Mouse (Mus musculus) heart, postnatal 10 days (tissue): Measurements from ENCODE around the gene Riiad1. TPM values are rescaled to one million over a fixed set of nuclear protein-coding genes. Genes with fewer than 3 reads are reported as not detected.

Experiments
- DNase-seq, 2 experiments: peaks; one replicate each; pipeline ENCODE4 v3.0.0; 2021
- intact Hi-C: fragments of 180-260 bp; cut with DNase I; formaldehyde crosslinking; loops from one replicate; pipeline ENCODE4 v1.15.1; 2025
- total RNA-seq, 2 experiments: library from RNA; stranded (reverse); gene quantifications; 2 replicates each; pipeline ENCODE4 v1.2.3; 2021

Gene Riiad1
- under 1 TPM; 0.89 to 0.99 TPM for total RNA-seq

- no peak for DNase-seq
- intact Hi-C loops: no loop called here
These were observed at the start of gene Riiad1 for GRCm38 (mm10) chr3:94480291-94480884. Gene Riiad1, minus strand, starts transcription at chr3:94480341.

- intact Hi-C loops: no loop called here
These were observed 46.6 kb upstream of the Riiad1 start for GRCm38 (mm10) chr3:94526731-94527130.

GRCm38 (mm10) chr3:94506664-94507063 is 26.5 kb upstream of the Riiad1 start:
- DNase-seq: no peak
- intact Hi-C loops: no loop called here

More at GRCm38 (mm10) chr3:94526731-94527130, 46.6 kb upstream of the Riiad1 start:
- DNase-seq: no peak

GRCm38 (mm10) chr3:94502243-94502642 is 22.1 kb upstream of the Riiad1 start:
- peak; percentile 22 to 44 for DNase-seq
- intact Hi-C loops: loop anchor here (1.0 to 2.0 kb wide), 2 partner anchors 46 to 135 kb away; no protein-coding TSS in a partner anchor

- no peak for DNase-seq
- intact Hi-C loops: no loop called here
These were observed 17.0 kb upstream of the Riiad1 start for GRCm38 (mm10) chr3:94497162-94497561.

- intact Hi-C loops: no loop called here
- no peak for DNase-seq
These were observed 7.4 kb upstream of the Riiad1 start for GRCm38 (mm10) chr3:94487581-94487980.

GRCm38 (mm10) chr3:94485922-94486321 is 5.8 kb upstream of the Riiad1 start:
- no peak for DNase-seq
- intact Hi-C loops: no loop called here

GRCm38 (mm10) chr3:94483790-94484439 is 3.8 kb upstream of the Riiad1 start:
- intact Hi-C loops: no loop called here
- peak; percentile 12 to 18 for DNase-seq

GRCm38 (mm10) chr3:94482764-94483385 is 2.7 kb upstream of the Riiad1 start:
- peak; percentile 10 to 21 for DNase-seq
- intact Hi-C loops: no loop called here

- DNase-seq: no peak
- intact Hi-C loops: no loop called here
These were observed 1.3 kb upstream of the Riiad1 start for GRCm38 (mm10) chr3:94481429-94481828.

GRCm38 (mm10) chr3:94479564-94479963 is 577 bp downstream of the Riiad1 start:
- DNase-seq: peak; percentile 11 to 40
- intact Hi-C loops: no loop called here

GRCm38 (mm10) chr3:94478591-94479169 is 1.5 kb downstream of the Riiad1 start:
- no peak for DNase-seq
- intact Hi-C loops: no loop called here

- intact Hi-C loops: no loop called here
- DNase-seq: peak in 1 of 2 experiments; percentile 20
These were observed 2.1 kb downstream of the Riiad1 start, which contains the start of gene Celf3 for GRCm38 (mm10) chr3:94477981-94478422. Gene Celf3, plus strand, starts transcription at chr3:94478295.

- intact Hi-C loops: no loop called here
- DNase-seq: no peak
These were observed 2.7 kb downstream of the Riiad1 start for GRCm38 (mm10) chr3:94477444-94477843.

GRCm38 (mm10) chr3:94476301-94477035 is 3.7 kb downstream of the Riiad1 start:
- DNase-seq: no peak
- intact Hi-C loops: no loop called here

- peak; percentile 14 to 35 for DNase-seq
- intact Hi-C loops: no loop called here
These were observed 6.4 kb downstream of the Riiad1 start for GRCm38 (mm10) chr3:94473567-94474232.

- intact Hi-C loops: no loop called here
- DNase-seq: peak; percentile 28 to 34
These were observed 7.0 kb downstream of the Riiad1 start for GRCm38 (mm10) chr3:94473115-94473505.

- peak; percentile 37 to 51 for DNase-seq
- intact Hi-C loops: no loop called here
These were observed 7.6 kb downstream of the Riiad1 start for GRCm38 (mm10) chr3:94472447-94473114.

GRCm38 (mm10) chr3:94468931-94469330 is 11.2 kb downstream of the Riiad1 start:
- intact Hi-C loops: no loop called here
- DNase-seq: no peak
